Mouse (Mus musculus) cerebellum, adult 9-10 months (tissue): Measurements from ENCODE around the gene Cts8.

Experiments used
- DNase-seq: peaks from one replicate; pipeline ENCODE4 v3.0.0; 2022

The Cts8 gene

DNA sequence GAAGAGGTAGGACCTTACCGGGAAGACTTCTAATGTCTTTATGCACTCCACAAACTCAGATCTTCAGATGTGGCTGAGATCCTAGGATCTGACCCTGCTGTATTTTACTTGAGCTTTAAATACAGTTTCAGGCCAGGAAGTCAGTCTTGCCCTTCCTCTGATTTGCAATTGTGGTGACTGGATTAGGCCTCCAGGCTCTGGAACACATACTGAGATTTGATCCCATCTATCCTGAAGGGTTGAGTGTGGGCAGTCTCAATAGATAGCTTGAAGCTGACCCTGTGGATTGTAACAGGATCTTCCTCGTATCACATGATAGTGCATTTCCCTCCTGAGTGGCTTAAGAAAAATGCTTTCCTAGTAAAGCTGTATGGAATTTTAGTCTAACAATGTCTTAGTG, at the start of gene Cts8:
Gene Cts8, minus strand, starts transcription at position 101 of the 400 bp plus-strand sequence.
- no peak for DNase-seq

- no peak for DNase-seq
Measured at GRCm38 (mm10) chr13:61288739-61289138, 33.6 kb upstream of the Cts8 start, which contains the start of gene Gm49398. Gm49398 (minus strand) TSS chr13:61288839.

- peak; percentile 1 for DNase-seq
Measured at GRCm38 (mm10) chr13:61241076-61241947, 13.8 kb downstream of the Cts8 start.

GRCm38 (mm10) chr13:61203310-61203709, 51.8 kb downstream of the Cts8 start, which contains the start of gene Cts6:
Cts6 (minus strand) TSS chr13:61203410.
- DNase-seq, result no peak
